In genomic region chr1:89454196-89455123, GRCm38 (mm10) we compare ENCODE assay signal across 7 mouse cellular contexts. TPM values are rescaled to one million over a fixed set of nuclear protein-coding genes. Genes with fewer than 3 reads are reported as not detected.
DNase-seq lines count a peak whose midpoint lies in the region; ATAC-seq and TF ChIP-seq lines count a peak whose summit lies in the region.

Gene Agap1 (plus strand): TSS chr1:89454806.

- H3K4me3 ChIP-seq in bone marrow, adult 2 months (replicated peaks; ENCODE audit: control insufficient read depth, low read depth, low read length), result peak within 1 kb of the TSS; percentile 59
- H3K4me3 ChIP-seq in embryonic facial prominence, embryonic 14.5 days (ENCODE audit: low read depth, low read length), result peak within 1 kb of the TSS; percentile 84
- peak within 1 kb of the TSS; percentile 91 for H3K4me3 ChIP-seq in heart, adult 2 months
- H3K4me3 ChIP-seq in limb, embryonic 12.5 days (replicated peaks), result peak within 1 kb of the TSS; percentile 91
- peak within 1 kb of the TSS; percentile 86 for H3K4me3 ChIP-seq in midbrain, embryonic 14.5 days (replicated peaks; ENCODE audit: low read depth, low read length)
- H3K4me3 ChIP-seq in spleen, adult 2 months (ENCODE audit: extremely low read depth, insufficient read depth, insufficient read length), result peak within 1 kb of the TSS; percentile 48

- WGBS in bone marrow, adult 2 months, result under 1% methylated on average over 115 of the region's 118 CpGs
- WGBS in embryonic facial prominence, embryonic 14.5 days, result 0% methylated on average over 27 of the region's 118 CpGs
- WGBS in heart, adult 2 months, result under 1% methylated on average over 111 of the region's 118 CpGs
- under 1% methylated on average over 89 of the region's 118 CpGs for WGBS in limb, embryonic 12.5 days
- under 1% methylated on average over 106 of the region's 118 CpGs for WGBS in midbrain, embryonic 14.5 days
- WGBS in spleen, adult 2 months, result 1% methylated on average over 107 of the region's 118 CpGs

- no peak for TF ChIP-seq EP300 in heart, adult 2 months (IDR thresholded peaks at IDR 0.05; ENCODE audit: insufficient read depth, low read depth, low read length)

- peak; percentile 95 for DNase-seq in embryonic facial prominence, embryonic 14.5 days (ENCODE audit: low spot score)
- DNase-seq in heart, adult 2 months, result peak; percentile 96 to 97
- peak; percentile 95 for DNase-seq in kidney, adult 8-10 months
- DNase-seq in midbrain, embryonic 14.5 days, result peak; percentile 97
- DNase-seq in spleen, adult 2 months (ENCODE audit: low read depth in 1 of 2, low spot score in 2 of 2), result peak in 1 of 2 experiments; percentile 38

- intact Hi-C loops in heart, adult 2 months (cut with DNase I), result loop anchor here (1.0 to 2.0 kb wide), 3 partner anchors 70 to 132 kb away; no protein-coding TSS in a partner anchor

- peaks cover 10% of the 10 kb centered on the region for H3K79me2 ChIP-seq in heart, adult 2 months (replicated peaks; ENCODE audit: control insufficient read depth, insufficient read depth, low read length)

- H3K9me3 ChIP-seq in embryonic facial prominence, embryonic 14.5 days (ENCODE audit: control insufficient read depth, low read length), result peaks cover 12% of the 10 kb centered on the region; the same call in 1 of the 2 replicates
- H3K9me3 ChIP-seq in limb, embryonic 12.5 days, result peaks cover 11% of the 10 kb centered on the region
- no peaks in the 10 kb centered on the region for H3K9me3 ChIP-seq in midbrain, embryonic 14.5 days (ENCODE audit: control insufficient read depth, low read length)

- H3K4me2 ChIP-seq in embryonic facial prominence, embryonic 14.5 days (ENCODE audit: low read depth, low read length), result peak within 1 kb of the TSS; percentile 92
- H3K4me2 ChIP-seq in limb, embryonic 12.5 days, result peak within 1 kb of the TSS; percentile 98
- peak within 1 kb of the TSS; percentile 92 for H3K4me2 ChIP-seq in midbrain, embryonic 14.5 days (ENCODE audit: low read length)

- H3K27me3 ChIP-seq in embryonic facial prominence, embryonic 14.5 days (replicated peaks; ENCODE audit: control insufficient read depth, insufficient read depth, low read length), result no peaks in the 10 kb centered on the region
- no peaks in the 10 kb centered on the region for H3K27me3 ChIP-seq in heart, adult 2 months (ENCODE audit: control insufficient read depth, insufficient read depth, low read length)
- H3K27me3 ChIP-seq in limb, embryonic 12.5 days, result no peaks in the 10 kb centered on the region
- H3K27me3 ChIP-seq in midbrain, embryonic 14.5 days (ENCODE audit: control insufficient read depth, insufficient read depth, low read length), result no peaks in the 10 kb centered on the region
- H3K27me3 ChIP-seq in spleen, adult 2 months (ENCODE audit: control insufficient read depth, insufficient read depth, low read length), result peaks cover 4% of the 10 kb centered on the region; the same call in 1 of the 2 replicates

- TF ChIP-seq CTCF in bone marrow, adult 2 months (IDR thresholded peaks at IDR 0.05; ENCODE audit: control insufficient read depth, insufficient read depth, low read length), result no peak
- TF ChIP-seq CTCF in heart, adult 2 months (IDR thresholded peaks at IDR 0.05), result peak; percentile 13; the same call in 1 of the 2 replicates
- no peak for TF ChIP-seq CTCF in spleen, adult 2 months (IDR thresholded peaks at IDR 0.05; ENCODE audit: extremely low read depth, insufficient read depth, insufficient read length, insufficient replicate concordance)

- peak within 1 kb of the TSS; percentile 83 for H3K9ac ChIP-seq in embryonic facial prominence, embryonic 14.5 days (ENCODE audit: low read depth, low read length)
- H3K9ac ChIP-seq in heart, adult 2 months (ENCODE audit: low read depth, low read length), result peak within 1 kb of the TSS; percentile 95
- H3K9ac ChIP-seq in limb, embryonic 12.5 days (replicated peaks), result peak within 1 kb of the TSS; percentile 91
- peak within 1 kb of the TSS; percentile 86 for H3K9ac ChIP-seq in midbrain, embryonic 14.5 days (replicated peaks; ENCODE audit: low read length)

- TF ChIP-seq POLR2A in bone marrow, adult 2 months (IDR thresholded peaks at IDR 0.05; ENCODE audit: borderline replicate concordance, control insufficient read depth, low read depth, low read length), result peak; percentile 12; the same call in 1 of the 2 replicates
- TF ChIP-seq POLR2A in heart, adult 2 months (IDR thresholded peaks at IDR 0.05; ENCODE audit: insufficient read depth, low read depth, low read length), result peak; percentile 59; the same call in 1 of the 2 replicates
- no peak for TF ChIP-seq POLR2A in spleen, adult 2 months (IDR thresholded peaks at IDR 0.05; ENCODE audit: low read depth, low read length)

- no peaks in the 10 kb centered on the region for H3K4me1 ChIP-seq in bone marrow, adult 2 months (ENCODE audit: control insufficient read depth, insufficient read depth, low read length)
- peaks cover 18% of the 10 kb centered on the region for H3K4me1 ChIP-seq in embryonic facial prominence, embryonic 14.5 days (ENCODE audit: control insufficient read depth, insufficient read depth, low read length)
- peaks cover 8% of the 10 kb centered on the region for H3K4me1 ChIP-seq in heart, adult 2 months (ENCODE audit: control insufficient read depth, insufficient read depth, low read length)
- H3K4me1 ChIP-seq in limb, embryonic 12.5 days (replicated peaks), result peaks cover 22% of the 10 kb centered on the region
- H3K4me1 ChIP-seq in midbrain, embryonic 14.5 days (ENCODE audit: control insufficient read depth, insufficient read depth, low read length), result peaks cover 19% of the 10 kb centered on the region
- H3K4me1 ChIP-seq in spleen, adult 2 months (ENCODE audit: control insufficient read depth, insufficient read depth, insufficient read length), result no peaks in the 10 kb centered on the region

- ATAC-seq in embryonic facial prominence, embryonic 14.5 days (ENCODE audit: low read depth), result peak; percentile 95
- peak; percentile 92 for ATAC-seq in limb, embryonic 12.5 days (ENCODE audit: insufficient number of reproducible peaks, insufficient read depth, low FRiP score, low TSS enrichment, low read depth)
- peak; percentile 93 for ATAC-seq in midbrain, embryonic 14.5 days (ENCODE audit: low FRiP score, low TSS enrichment)

- 0 out of 2 replicates have a peak, but pooled peaks cover 5% of the 10 kb centered on the region for H3K36me3 ChIP-seq in embryonic facial prominence, embryonic 14.5 days (ENCODE audit: control insufficient read depth, insufficient read depth, low read length)
- H3K36me3 ChIP-seq in heart, adult 2 months (ENCODE audit: control insufficient read depth, insufficient read depth, low read length), result no peaks in the 10 kb centered on the region
- H3K36me3 ChIP-seq in limb, embryonic 12.5 days, result peaks cover 9% of the 10 kb centered on the region
- no peaks in the 10 kb centered on the region for H3K36me3 ChIP-seq in midbrain, embryonic 14.5 days (ENCODE audit: control insufficient read depth, insufficient read depth, low read length)
- H3K36me3 ChIP-seq in spleen, adult 2 months (ENCODE audit: control insufficient read depth, insufficient read depth, low read length), result no peaks in the 10 kb centered on the region

- peak within 1 kb of the TSS; percentile 61; the same call in 1 of the 2 replicates for H3K27ac ChIP-seq in bone marrow, adult 2 months (ENCODE audit: control insufficient read depth, insufficient read depth, low read depth, low read length, poor library complexity)
- peak within 1 kb of the TSS; percentile 80 for H3K27ac ChIP-seq in embryonic facial prominence, embryonic 14.5 days (replicated peaks; ENCODE audit: low read depth, low read length)
- H3K27ac ChIP-seq in heart, adult 2 months, result peak within 1 kb of the TSS; percentile 87
- H3K27ac ChIP-seq in limb, embryonic 12.5 days, result peak within 1 kb of the TSS; percentile 90
- peak within 1 kb of the TSS; percentile 91 for H3K27ac ChIP-seq in midbrain, embryonic 14.5 days (replicated peaks; ENCODE audit: low read depth, low read length)
- no peak within 1 kb of the TSS; the same call in 1 of the 2 replicates for H3K27ac ChIP-seq in spleen, adult 2 months (ENCODE audit: insufficient read depth, low read length)

RNA-seq across cellular contexts. Expression of gene Agap1, which starts in this region (rescaled TPM):
- polyA plus RNA-seq in bone marrow, adult 2 months (2011; ENCODE audit: insufficient read depth, insufficient read length, low replicate concordance, missing spikeins), result 11.3 and 12.1 TPM in 2 replicates
- polyA plus RNA-seq in embryonic facial prominence, embryonic 14.5 days (2014; fragmentation: Nextera tagmentation; extraction: Ambion mirVana), result 19.9 and 20.2 TPM in 2 replicates
- total RNA-seq in heart, adult 2 months (2021), result 10 to 100 TPM; 59.0 to 62.1 TPM
- polyA plus RNA-seq in heart, adult 2 months (2012; rRNA removed), result 11.4 and 14.6 TPM in 2 replicates
- 23.1 and 23.4 TPM in 2 replicates for polyA plus RNA-seq in limb, embryonic 12.5 days (2016; fragmentation: Nextera tagmentation; extraction: Ambion mirVana)
- polyA plus RNA-seq in midbrain, embryonic 14.5 days (2014; fragmentation: Nextera tagmentation; extraction: Ambion mirVana), result 82.3 and 89.6 TPM in 2 replicates
- 6.2 and 6.7 TPM in 2 replicates for polyA plus RNA-seq in spleen, adult 2 months (2012; rRNA removed)
